Mouse (Mus musculus): Measurements from ENCODE around the gene Hepacam2. TPM values are rescaled to one million over a fixed set of nuclear protein-coding genes. Genes with fewer than 3 reads are reported as not detected.
"Not testable (repeated sequence)": the region's sequence is repeated elsewhere in the genome, so short reads cannot be mapped to it uniquely, and the experiment has no call there.

Hepacam2 gene
- not detected for total RNA-seq (2021)
- long read RNA-seq, experiment 1: 0 reads
- long read RNA-seq, experiment 2: 0 reads

DNA sequence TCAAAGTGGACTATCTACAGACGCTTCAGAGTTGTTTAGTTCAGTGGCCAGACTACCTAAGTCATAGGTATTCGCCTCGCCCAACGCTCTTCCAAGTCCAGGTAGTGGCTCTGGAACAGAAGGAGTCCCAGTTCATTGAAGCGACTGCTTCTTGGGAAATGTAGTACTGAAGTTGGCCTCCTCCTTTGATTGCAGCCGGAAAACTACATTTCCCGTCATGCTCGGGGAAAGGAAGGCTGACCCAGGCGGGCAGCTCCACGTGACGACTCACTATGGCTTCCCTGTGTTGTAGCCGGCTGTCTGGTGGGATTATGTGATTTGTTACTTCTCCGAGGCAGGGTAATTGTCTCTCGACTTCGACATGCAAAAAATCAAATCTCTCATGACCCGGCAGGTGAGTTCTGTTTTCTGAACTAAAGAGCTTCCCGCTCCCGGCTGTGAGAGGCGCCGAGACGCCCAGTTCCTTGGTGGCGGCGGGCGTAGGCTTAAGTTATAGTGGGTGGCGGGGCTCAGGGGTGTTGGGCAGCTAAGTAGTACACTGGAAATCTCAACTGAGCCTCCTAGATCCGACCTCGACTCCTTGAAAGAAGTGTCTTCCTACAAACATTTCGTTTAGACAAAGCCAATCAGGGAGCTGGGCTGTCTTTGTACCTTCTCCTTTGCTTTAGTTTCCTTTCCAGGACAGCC lies at the start of gene Hepacam2, which contains the start of gene Vps50:
Hepacam2 (minus strand) TSS at position 137 of the 687 bp plus-strand sequence.
Vps50 (plus strand) TSS at position 221 of the 687 bp plus-strand sequence.
- peak; percentile 86 for DNase-seq

DNA sequence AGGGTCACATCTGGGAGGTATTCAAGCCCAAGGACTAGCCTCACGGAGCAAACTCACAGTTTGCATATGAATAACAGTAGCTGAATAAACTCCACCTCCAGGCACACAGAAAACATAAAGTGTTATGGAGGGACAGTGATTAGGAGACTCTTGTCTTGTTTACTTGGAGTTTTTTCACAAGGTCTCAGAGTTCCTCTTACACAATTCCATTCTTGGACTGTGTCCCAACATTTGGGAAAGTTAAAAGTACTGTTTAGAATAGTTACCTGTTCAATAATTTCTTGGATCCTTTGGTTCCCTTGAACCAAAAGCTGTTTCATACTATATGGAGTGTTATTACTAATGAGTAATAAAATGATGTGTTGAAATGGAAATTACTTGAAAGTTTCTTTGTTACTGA lies 46.9 kb upstream of the Hepacam2 start:
- DNase-seq: no peak

DNA sequence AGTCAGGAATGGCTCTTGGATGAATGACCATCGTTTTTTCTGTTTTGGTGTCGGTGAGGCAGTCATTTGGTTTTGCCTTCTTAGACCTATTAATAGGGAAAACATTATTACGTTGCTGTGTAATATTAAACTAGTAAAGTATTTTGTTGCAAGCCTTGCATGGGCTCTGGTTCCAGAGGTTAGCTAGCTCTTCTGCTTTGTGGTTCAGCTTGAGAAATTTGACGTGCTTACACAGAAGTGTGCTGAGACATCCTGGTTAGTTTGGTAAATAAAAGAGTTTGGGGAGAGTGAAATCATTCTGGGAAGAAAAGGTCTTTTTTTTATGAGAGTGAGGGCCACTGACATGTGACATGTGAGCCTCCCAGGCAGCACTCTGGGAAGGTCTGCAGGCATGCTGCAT lies 45.8 kb upstream of the Hepacam2 start:
- DNase-seq: no peak

DNA sequence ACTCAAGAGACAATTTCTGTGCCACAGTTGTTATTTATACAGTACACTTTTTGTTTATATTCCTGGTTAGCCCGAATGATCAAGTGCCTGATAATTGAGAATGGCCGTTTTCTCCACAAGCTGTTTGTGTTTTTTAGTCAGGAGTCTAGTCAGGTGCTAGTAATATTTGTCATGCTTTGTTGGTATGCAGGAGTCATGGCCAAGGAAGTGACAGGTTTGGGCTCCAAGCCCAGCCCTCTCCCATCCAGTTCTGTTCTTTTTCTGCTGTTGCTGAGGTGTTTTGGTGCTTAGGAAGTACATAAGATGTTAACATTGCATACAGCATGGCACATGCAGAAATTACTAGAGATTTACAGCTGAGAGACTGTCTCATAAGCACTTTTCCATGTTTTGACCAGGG lies 41.4 kb upstream of the Hepacam2 start:
- DNase-seq: no peak

DNA sequence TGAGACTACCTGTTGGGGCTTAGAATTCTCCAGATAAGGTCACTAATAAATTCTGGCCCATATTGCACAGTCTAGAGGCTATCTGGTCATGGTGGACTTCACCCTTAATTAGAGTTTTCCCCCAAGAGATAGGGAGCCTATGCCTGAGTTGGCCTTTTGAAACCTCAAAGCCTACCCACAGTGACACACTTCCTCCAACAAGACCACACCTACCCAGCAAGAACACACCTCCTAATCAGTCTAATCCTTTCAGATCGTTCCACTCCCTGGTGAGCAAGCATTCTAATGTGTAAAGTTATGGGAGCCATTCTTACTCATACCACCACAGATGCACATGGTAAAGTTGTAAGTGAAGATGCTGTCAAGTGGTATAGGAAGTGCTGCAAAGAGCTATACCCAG lies 38.0 kb upstream of the Hepacam2 start:
- no peak for DNase-seq

DNA sequence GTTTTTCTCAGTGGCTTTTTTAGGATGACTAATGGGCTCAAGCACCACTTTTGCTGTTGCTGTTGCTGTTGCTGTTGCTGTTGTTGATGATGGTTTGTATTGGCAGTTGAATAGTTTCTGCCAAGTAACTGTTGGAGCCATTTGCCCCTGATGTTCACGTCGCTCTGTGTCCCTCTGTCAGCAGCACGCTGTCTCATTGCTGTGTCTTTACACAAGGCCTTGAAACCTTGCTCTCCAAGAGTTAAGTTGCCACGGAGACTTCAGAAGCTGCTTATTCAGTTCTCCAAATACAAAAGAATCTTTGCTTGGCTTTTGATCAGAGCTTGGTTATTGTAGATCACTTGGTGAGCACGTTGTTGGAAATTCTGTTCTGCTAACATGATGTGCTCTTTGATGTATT lies 33.3 kb upstream of the Hepacam2 start:
- no peak for DNase-seq

DNA sequence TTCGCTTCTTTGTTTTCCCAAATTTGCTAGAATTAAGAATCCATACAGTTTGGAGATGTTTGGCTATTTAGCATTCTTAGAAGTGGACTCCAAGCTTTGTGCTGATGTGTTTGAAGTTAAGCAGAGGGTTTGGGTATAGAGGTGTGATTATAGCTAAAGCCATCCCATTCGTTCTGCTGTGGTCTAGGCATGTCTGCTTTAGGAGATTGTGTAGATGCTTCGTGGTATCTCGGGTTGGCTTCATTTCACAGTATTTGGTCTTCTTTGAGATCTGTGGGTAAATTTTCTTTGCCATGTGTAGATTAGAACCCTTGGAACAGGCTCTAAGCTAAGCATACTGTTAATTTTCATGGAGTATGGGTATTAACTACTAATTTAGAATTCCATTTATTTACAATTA lies 30.1 kb upstream of the Hepacam2 start:
- DNase-seq: no peak

DNA sequence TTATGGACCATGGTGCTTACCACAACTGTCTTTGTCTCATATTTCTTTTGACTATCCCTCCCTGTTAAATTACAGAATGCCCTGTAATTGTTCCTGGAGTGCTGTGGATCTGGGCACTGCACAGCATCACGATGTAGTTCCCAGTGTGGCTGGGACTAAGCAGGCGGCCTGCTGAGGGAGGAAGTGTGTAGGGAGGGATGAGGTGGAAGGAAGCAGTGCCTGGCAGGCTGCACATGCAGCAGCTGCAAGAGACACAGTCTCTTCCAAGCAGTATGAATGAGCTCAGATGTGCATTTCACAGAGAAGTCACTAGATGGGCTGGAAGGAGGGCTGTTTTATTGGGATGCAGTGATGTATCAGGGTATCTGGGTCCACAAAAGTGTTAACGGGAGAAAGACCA lies 14.5 kb upstream of the Hepacam2 start:
- DNase-seq: peak; percentile 9

DNA sequence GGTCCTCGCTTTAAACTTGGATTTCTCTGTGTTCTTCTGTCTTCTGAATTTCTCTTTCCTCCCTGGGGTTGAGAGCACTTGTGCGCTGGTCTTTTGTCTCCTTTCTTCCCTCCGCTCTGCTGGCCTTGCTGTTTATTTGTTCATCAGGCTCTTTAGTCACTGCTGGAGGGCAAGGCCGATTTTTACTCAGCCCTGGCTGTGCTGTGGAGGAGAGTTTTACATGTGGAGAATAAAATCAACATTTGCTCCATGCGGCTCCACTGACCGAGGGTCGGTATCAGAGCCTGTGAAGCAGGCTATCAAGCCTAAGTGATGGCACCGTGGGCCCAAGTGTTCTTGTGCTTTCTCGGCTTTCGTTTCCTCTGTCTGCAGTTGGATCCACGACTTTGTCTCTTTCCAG lies 13.5 kb upstream of the Hepacam2 start:
- no peak for DNase-seq

DNA sequence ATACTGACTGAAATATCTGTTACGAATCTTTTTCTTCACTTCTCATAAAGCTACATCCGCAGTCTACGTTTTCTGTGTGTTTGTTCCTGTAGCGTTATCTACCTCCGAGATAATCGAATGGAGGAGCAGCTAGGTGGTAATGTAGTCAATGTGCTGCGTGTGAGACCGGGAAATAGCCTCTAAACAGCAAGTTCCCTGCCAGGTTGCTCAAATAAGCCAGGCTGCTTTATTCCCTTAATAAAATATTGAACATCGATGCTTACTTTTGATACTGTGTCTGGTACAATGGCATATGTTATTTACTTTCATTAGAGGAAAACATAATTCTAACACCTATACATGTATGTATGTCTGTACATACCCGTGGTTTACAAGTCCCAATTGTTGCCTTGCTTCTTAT lies 13.0 kb upstream of the Hepacam2 start:
- no peak for DNase-seq

DNA sequence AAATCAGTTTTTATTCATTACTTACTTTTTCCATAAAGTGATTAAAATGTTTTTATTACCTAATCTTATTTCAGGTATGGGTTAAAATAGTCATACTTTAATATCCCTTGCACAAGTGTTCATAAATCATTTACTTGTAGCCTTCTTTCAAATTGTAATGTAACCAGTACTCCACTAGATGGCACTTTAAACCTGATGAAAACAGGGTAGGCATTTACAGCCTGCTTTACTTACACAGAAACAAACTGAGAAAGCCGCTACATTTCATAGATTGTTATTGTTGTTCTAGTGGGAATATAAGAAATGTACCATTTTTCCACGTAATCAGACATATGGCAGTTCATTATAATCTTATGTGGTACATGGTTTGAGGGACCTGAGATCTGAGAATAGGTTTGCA lies 11.7 kb upstream of the Hepacam2 start:
- DNase-seq: no peak

DNA sequence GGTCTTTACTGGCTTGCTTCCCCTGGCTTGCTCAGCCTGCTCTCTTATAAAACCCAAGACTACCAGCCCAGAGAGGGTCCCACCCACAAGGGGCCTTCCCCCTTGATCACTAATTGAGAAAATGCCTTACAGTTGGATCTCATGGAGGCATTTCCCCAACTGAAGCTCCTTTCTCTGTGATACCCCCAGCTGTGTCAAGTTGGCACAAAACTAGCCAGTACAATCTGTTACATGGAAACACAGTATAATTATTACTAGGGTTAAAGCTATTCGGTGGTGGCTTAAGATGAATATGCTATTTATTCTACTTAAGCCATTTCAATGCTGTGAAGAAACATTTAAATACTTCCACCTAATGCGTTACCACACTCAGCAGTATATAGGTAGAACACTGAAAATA lies 10.1 kb upstream of the Hepacam2 start:
- DNase-seq: not testable (repeated sequence)

DNA sequence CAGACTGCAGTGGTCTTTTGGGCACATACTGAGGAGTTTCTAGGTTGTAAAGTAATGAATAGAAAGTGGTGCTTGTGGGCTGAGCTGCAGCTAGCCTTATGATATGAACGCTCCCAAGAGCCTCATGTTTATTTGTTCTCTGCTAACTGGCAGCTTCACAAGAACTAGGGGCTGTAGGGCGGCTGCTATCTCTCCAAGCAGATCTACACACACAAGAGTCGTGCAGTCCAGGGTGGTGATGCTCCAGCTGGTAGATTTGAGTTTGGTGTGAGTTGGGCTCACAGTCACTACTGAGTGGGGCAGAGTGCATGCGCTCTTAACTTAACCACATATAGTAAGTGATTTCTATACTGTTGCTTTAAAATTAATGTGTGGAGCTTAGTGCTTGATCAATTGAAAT lies 9.0 kb upstream of the Hepacam2 start:
- no peak for DNase-seq

DNA sequence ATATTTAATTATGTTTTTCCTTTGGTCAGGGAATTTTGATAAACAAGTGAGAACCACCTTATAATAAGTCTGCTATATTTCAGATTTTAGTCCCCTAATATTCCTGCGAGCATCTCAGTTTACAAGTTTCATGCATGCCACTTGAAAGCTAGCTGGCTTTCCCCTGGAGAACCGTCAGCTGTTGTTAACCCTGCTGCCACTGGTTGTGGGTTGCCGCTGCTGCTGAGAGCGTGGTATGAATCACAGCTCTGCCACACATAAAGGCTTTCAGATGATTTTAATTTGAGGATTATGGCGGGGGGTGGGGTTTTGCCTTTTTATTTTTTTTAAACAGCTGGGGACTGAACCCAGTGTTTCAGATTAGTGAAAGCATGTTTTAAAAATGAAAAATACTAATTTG lies 7.2 kb upstream of the Hepacam2 start:
- no peak for DNase-seq

DNA sequence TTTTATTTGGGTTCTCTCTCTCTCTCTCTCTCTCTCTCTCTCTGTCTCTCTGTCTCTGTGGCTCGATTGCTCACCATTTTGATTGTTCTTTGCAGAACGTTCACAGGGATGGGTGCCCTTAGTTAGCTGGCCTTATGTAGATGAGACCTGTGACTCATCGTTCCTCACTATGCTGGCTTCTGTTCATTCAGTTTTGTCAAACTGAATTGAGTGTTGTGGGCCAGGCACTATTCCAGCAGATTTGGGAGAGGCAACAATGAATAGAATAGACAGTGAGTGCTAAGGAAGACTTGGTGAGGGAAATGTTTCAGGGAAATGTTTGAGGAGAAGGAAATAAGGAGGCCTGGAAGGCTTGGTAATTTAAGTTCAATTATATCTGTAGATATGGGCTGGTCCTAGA lies 2.2 kb upstream of the Hepacam2 start:
- no peak for DNase-seq

DNA sequence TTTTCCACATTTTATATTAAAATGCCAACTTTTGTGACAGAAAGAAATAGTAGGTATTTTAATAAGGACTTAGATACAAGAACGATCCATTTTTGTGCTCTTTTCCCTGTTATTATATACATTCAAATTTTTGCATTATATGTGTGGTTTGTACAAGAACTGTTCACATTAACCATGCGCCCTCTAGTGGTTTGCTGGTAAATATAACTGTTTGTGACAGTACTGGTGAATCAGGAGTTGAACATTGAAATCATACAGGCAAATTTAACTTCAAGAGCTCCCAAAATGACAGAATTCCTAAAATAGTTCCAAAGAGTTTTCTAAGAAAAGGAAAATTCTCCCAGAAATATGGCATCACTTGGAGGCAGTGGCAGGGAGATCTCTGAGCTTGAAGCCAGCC lies 1.9 kb downstream of the Hepacam2 start:
- DNase-seq: no peak

DNA sequence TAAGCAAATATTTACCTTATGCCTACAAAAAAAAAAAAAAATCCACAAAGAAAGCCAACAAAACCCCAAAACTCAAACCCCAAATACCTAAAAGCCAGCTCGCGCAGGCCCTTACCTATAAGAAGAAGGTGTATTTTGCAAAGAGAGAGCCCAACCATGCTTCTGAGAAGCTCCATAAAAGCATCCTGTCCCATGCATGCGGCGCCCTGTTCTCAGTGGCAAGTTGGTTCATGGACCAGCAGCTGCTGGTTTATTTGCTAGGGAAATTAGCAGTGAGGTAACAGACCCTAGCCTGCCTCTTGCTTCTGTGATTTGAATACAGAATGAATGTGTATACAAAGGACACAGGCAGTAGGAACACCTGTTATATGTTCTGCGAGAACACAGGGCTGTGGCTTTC lies 3.8 kb downstream of the Hepacam2 start:
- no peak for DNase-seq

DNA sequence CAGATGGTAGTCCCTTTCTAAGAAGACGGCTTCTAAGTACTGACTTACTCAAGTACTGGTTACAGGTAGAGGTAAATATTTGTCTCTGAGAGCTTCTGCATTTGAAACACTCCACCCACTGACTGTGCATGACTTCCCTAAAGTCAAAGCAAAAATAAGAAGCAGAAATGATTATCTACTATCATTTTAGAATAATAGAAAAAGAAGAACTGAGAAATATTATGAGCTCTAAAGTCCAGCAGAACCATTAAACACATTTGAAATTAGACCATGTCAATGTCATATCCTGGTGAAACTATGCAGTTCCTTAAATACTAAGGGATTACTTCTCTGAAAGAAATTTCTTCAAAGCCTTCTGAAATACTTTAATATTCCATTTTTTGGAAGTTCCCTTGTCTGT lies 10.7 kb downstream of the Hepacam2 start:
- DNase-seq: no peak

DNA sequence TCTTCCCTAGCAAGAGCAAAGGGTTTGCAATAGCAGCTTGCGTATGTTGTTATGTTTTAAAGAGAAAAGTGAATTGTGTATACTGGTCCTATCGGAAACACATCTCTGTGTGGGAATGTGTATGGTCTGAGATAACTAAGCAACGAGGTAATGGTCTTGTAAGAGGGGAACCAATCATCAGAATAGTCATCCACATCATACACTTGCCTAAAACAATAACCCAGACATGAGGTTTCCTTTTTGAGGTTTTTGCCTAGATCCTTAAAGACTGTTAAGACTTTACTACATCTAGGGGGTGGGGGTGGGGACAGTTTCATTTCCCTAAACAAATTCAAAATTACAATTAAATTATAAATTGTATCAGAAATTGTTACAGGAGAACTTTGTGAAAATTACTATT lies 13.0 kb downstream of the Hepacam2 start:
- DNase-seq: no peak

DNA sequence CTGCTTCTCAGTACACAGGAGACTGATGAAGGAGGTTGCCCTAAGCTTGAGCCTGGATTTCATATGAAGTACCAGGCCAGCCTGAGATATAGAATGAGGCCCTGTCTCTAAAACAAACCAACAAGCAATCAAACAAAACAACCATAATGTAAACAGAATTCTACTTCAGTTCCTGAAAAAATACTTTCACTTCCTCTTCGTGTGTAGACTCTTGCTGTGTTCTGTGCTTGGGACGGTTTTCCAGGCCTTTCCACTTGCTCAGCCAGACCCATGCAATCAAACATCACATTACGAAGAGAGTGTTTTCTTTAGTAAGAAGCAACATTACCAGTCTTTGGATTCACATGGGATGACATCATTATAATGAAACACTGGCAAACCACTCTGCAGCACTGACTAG lies 16.4 kb downstream of the Hepacam2 start:
- no peak for DNase-seq

DNA sequence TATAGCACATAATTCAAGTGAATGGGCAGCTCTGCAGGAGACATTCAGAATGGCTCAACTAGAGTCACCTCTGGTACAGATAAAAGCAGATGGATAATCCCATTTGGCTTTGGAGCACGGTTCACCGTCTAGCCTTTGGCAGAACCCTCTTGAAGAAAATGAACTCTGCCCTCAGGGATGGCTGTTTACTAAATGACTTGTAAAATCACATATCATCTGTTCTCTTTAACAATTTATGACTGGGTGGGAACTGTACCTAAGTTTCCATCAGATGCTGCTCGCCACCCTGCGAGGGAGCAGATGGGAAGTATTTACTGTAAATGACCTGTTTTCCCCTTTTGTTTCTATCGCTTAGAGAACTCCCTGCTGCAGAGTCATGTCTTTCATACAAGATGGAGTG lies 18.2 kb downstream of the Hepacam2 start:
- no peak for DNase-seq

DNA sequence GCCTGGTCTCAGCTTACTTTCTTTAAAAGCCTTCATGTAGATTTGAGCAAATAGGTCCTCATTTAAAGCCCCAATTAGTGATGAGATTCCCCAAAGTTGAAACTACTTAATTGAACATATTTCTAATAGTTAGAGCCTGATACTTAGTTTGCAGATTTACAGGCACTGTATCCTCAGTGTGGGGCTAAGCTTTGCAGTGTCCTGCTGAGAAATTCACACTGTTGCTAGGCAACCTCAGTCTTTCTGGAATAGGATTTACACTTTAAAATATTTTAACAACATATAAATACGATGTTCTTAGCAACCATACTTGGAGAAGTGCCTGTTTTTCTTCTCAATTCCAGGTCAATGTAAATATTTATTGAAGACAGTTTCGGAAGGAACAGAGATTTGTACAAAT lies 21.8 kb downstream of the Hepacam2 start:
- DNase-seq: no peak

DNA sequence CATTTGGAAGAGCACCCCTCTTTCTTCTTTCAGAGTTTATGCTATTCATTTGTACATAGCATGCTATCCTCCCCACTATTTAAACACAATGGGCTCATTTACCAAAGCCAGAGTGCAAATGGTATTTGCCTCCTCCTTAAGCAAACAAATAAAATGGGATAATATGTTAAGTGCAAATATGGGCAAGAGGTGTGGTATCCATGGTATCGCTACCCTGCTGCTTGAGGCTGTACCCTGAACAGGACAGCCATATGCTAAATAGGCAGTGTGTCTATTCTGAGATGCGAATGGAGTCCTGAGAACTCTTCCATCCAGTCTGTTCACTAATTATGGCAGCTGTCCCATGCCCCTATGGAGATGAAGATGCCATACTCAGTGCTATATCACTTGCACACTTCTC lies 27.4 kb downstream of the Hepacam2 start:
- no peak for DNase-seq

DNA sequence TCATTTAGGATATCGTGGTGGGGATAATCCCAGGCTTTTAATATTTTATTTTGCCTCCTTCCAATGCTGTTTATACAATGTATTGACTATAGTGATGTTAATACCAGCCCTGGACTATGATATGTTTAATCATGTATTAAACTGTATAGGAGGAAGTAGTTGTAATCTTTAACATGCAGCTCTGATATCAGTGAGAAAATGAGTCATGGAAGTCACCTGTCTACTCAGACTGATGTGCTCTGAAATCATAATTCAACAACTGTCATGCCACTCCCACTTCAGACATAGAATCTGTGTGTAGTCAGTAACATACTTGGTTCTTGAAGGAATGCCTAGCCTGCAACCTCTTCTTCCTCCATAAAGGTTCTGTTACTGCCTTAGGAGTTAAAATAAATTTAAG lies 29.5 kb downstream of the Hepacam2 start:
- no peak for DNase-seq

DNA sequence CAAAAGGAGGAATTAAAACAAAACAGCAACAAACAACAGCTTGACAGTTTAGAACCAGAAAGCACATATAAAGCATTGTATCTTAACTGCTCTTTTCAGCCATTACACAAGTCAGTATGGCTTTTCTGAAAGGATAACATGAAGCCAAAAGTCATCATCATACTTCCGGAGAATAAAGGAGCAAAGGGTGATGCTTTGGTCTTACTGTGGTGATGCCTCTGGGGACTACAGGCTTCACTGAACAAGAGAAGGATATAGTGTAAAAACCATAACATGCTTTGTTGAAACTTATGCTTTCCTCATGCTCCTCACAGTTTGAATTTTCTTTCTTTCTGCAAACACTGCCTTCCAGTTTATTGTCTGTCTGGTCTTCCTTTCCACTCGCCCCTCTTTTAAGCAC lies 34.5 kb downstream of the Hepacam2 start:
- DNase-seq: no peak

Measured in gastrocnemius, postnatal 25 days (tissue).